In genomic region chr14:121654416-121654967, GRCm38 (mm10) we compare ENCODE assay signal across 17 mouse cellular contexts.
DNase-seq lines count a peak whose midpoint lies in the region; ATAC-seq and TF ChIP-seq lines count a peak whose summit lies in the region.
"Had no signal": no experiment of that assay in that cellular context is flagged by ENCODE, and none has a peak within 500 bp of the region (broad histone marks: within the 10 kb centered on the region; RNA-seq: fewer than 3 reads in every experiment).

No protein-coding gene starts in this region.

- no peak overlapping the region for H3K9ac ChIP-seq in intestine, embryonic 14.5 days (ENCODE audit: low read length)
- no peak overlapping the region for H3K9ac ChIP-seq in intestine, postnatal 0 days (ENCODE audit: low read depth, low read length)
- H3K9ac ChIP-seq in lung, embryonic 16.5 days (ENCODE audit: low read length), result no peak overlapping the region
- H3K9ac ChIP-seq in midbrain, postnatal 0 days (replicated peaks; ENCODE audit: low read length, poor library complexity, severe bottlenecking), result no peak overlapping the region
- H3K9ac ChIP-seq: hindbrain, embryonic 13.5 days; liver, embryonic 15.5 days had no signal

- no peak overlapping the region for H3K4me2 ChIP-seq in intestine, embryonic 14.5 days (ENCODE audit: low read length)
- H3K4me2 ChIP-seq in intestine, postnatal 0 days (replicated peaks; ENCODE audit: low read depth), result no peak overlapping the region
- H3K4me2 ChIP-seq in lung, embryonic 16.5 days (ENCODE audit: low read depth, low read length), result 0 out of 2 replicates have a peak overlapping the region, but pooled peaks have one; percentile 15
- no peak overlapping the region for H3K4me2 ChIP-seq in midbrain, postnatal 0 days (ENCODE audit: low read depth, low read length, poor library complexity, severe bottlenecking)
- H3K4me2 ChIP-seq: hindbrain, embryonic 13.5 days; liver, embryonic 15.5 days had no signal

- H3K4me1 ChIP-seq in intestine, embryonic 14.5 days (replicated peaks; ENCODE audit: control insufficient read depth, insufficient read depth, low read length), result peaks cover 10% of the 10 kb centered on the region
- H3K4me1 ChIP-seq in intestine, postnatal 0 days (replicated peaks; ENCODE audit: control insufficient read depth, insufficient read depth, low read length), result no peaks in the 10 kb centered on the region
- peaks cover 37% of the 10 kb centered on the region for H3K4me1 ChIP-seq in lung, embryonic 16.5 days (replicated peaks; ENCODE audit: control insufficient read depth, insufficient read depth, low read length)
- peaks cover 3% of the 10 kb centered on the region for H3K4me1 ChIP-seq in embryonic fibroblast, embryonic 13.5 days (ENCODE audit: control insufficient read depth, insufficient read depth, low read length)
- no peaks in the 10 kb centered on the region for H3K4me1 ChIP-seq in small intestine, adult 2 months (ENCODE audit: control insufficient read depth, insufficient read depth, insufficient read length, low read length)
- no peaks in the 10 kb centered on the region for H3K4me1 ChIP-seq in midbrain, postnatal 0 days (ENCODE audit: insufficient read depth, low read length)
- H3K4me1 ChIP-seq: hindbrain, embryonic 13.5 days; liver, embryonic 15.5 days had no signal

- peaks cover 57% of the 10 kb centered on the region for H3K36me3 ChIP-seq in intestine, embryonic 14.5 days (ENCODE audit: control insufficient read depth, insufficient read depth, low read length)
- peaks cover 24% of the 10 kb centered on the region for H3K36me3 ChIP-seq in intestine, postnatal 0 days (ENCODE audit: control insufficient read depth, insufficient read depth)
- peaks cover 6% of the 10 kb centered on the region; the same call in 1 of the 2 replicates for H3K36me3 ChIP-seq in lung, embryonic 16.5 days (ENCODE audit: control insufficient read depth, insufficient read depth, low read length)
- 0 out of 2 replicates have a peak, but pooled peaks cover 1% of the 10 kb centered on the region for H3K36me3 ChIP-seq in small intestine, adult 2 months (ENCODE audit: control insufficient read depth, insufficient read depth, low read length)
- H3K36me3 ChIP-seq in midbrain, postnatal 0 days (ENCODE audit: insufficient read depth, low read length), result peaks cover 45% of the 10 kb centered on the region
- H3K36me3 ChIP-seq: hindbrain, embryonic 13.5 days; liver, embryonic 15.5 days had no signal

- no peak for ATAC-seq in intestine, embryonic 14.5 days (replicated peaks; ENCODE audit: low FRiP score, low TSS enrichment, low read depth)
- ATAC-seq in intestine, postnatal 0 days, result no peak
- no peak; the same call in 1 of the 2 replicates for ATAC-seq in lung, embryonic 16.5 days (ENCODE audit: low read depth)
- ATAC-seq in midbrain, postnatal 0 days (ENCODE audit: low FRiP score), result no peak
- ATAC-seq: forebrain, embryonic 16.5 days; midbrain, embryonic 16.5 days had no signal

- no peak for TF ChIP-seq CTCF in intestine, postnatal 0 days (IDR thresholded peaks at IDR 0.05; ENCODE audit: low read depth)
- TF ChIP-seq CTCF in embryonic fibroblast, embryonic 13.5 days (IDR thresholded peaks at IDR 0.05; ENCODE audit: borderline replicate concordance, insufficient read depth, low read length), result no peak
- TF ChIP-seq CTCF in small intestine, adult 2 months (IDR thresholded peaks at IDR 0.05; ENCODE audit: extremely low read depth, insufficient read length, insufficient replicate concordance, low read depth, low read length), result no peak
- TF ChIP-seq CTCF in midbrain, postnatal 0 days (IDR thresholded peaks at IDR 0.05), result no peak

- H3K27ac ChIP-seq in intestine, embryonic 14.5 days (ENCODE audit: low read depth), result peak overlapping the region; percentile 71
- H3K27ac ChIP-seq in intestine, postnatal 0 days (ENCODE audit: low read depth, low read length), result no peak overlapping the region; the same call in 1 of the 2 replicates
- no peak overlapping the region for H3K27ac ChIP-seq in lung, embryonic 16.5 days (ENCODE audit: low read length)
- peak overlapping the region; percentile 58 for H3K27ac ChIP-seq in embryonic fibroblast, embryonic 13.5 days (ENCODE audit: insufficient read depth, low read length)
- peak overlapping the region; percentile 34; the same call in 1 of the 2 replicates for H3K27ac ChIP-seq in small intestine, adult 2 months (ENCODE audit: insufficient read depth, low read depth, low read length)
- H3K27ac ChIP-seq in midbrain, postnatal 0 days (ENCODE audit: low read depth, low read length), result no peak overlapping the region
- H3K27ac ChIP-seq: hindbrain, embryonic 13.5 days; layer of hippocampus, adult 2 months; left cerebral cortex, adult 2 months; liver, embryonic 15.5 days had no signal

- DNase-seq in intestine, embryonic 14.5 days (ENCODE audit: low spot score), result no peak
- no peak for DNase-seq in lung, postnatal 14 days
- no peak for DNase-seq in midbrain, postnatal 0 days (ENCODE audit: low spot score)
- DNase-seq: cerebellum, adult 9-11 months; heart, postnatal 10 days; kidney, adult 18-20 months; thymus, postnatal 36 days had no signal

- no peaks in the 10 kb centered on the region for H3K27me3 ChIP-seq in intestine, embryonic 14.5 days (replicated peaks; ENCODE audit: control insufficient read depth, insufficient read depth, low read length)
- H3K27me3 ChIP-seq in intestine, postnatal 0 days (replicated peaks; ENCODE audit: control insufficient read depth, insufficient read depth, low read length), result no peaks in the 10 kb centered on the region
- H3K27me3 ChIP-seq in lung, embryonic 16.5 days (ENCODE audit: control insufficient read depth, insufficient read depth, low read depth, low read length), result no peaks in the 10 kb centered on the region
- no peaks in the 10 kb centered on the region for H3K27me3 ChIP-seq in small intestine, adult 2 months (ENCODE audit: control insufficient read depth, insufficient read depth, low read length)
- no peaks in the 10 kb centered on the region for H3K27me3 ChIP-seq in midbrain, postnatal 0 days (ENCODE audit: insufficient read depth, low read length)
- H3K27me3 ChIP-seq: hindbrain, embryonic 13.5 days; liver, embryonic 15.5 days had no signal

- H3K4me3 ChIP-seq in intestine, embryonic 14.5 days (ENCODE audit: low read depth, low read length), result no peak overlapping the region
- no peak overlapping the region for H3K4me3 ChIP-seq in intestine, postnatal 0 days (ENCODE audit: low read depth, low read length)
- no peak overlapping the region for H3K4me3 ChIP-seq in lung, embryonic 16.5 days (ENCODE audit: low read length)
- H3K4me3 ChIP-seq in embryonic fibroblast, embryonic 13.5 days (ENCODE audit: insufficient read depth, low read length), result no peak overlapping the region
- no peak overlapping the region for H3K4me3 ChIP-seq in small intestine, adult 2 months (ENCODE audit: low read depth, low read length)
- no peak overlapping the region for H3K4me3 ChIP-seq in midbrain, postnatal 0 days (ENCODE audit: low read depth, low read length)
- H3K4me3 ChIP-seq: hindbrain, embryonic 13.5 days; layer of hippocampus, adult 2 months; left cerebral cortex, adult 2 months; liver, embryonic 15.5 days had no signal

- no peak for TF ChIP-seq POLR2A in embryonic fibroblast, embryonic 13.5 days (IDR thresholded peaks at IDR 0.05; ENCODE audit: low read depth, low read length)
- no peak for TF ChIP-seq POLR2A in small intestine, adult 2 months (IDR thresholded peaks at IDR 0.05; ENCODE audit: low read depth, low read length)

- no peaks in the 10 kb centered on the region for H3K9me3 ChIP-seq in intestine, embryonic 14.5 days (ENCODE audit: control insufficient read depth, low read length)
- H3K9me3 ChIP-seq in intestine, postnatal 0 days (ENCODE audit: control insufficient read depth), result no peaks in the 10 kb centered on the region
- no peaks in the 10 kb centered on the region for H3K9me3 ChIP-seq in lung, embryonic 16.5 days (ENCODE audit: control insufficient read depth, low read length)
- H3K9me3 ChIP-seq in midbrain, postnatal 0 days (ENCODE audit: low read length), result no peaks in the 10 kb centered on the region
- H3K9me3 ChIP-seq: hindbrain, embryonic 13.5 days; liver, embryonic 15.5 days had no signal

- 29% methylated on average over 7 of the region's 7 CpGs for WGBS in intestine, embryonic 14.5 days
- WGBS in intestine, postnatal 0 days, result 53% methylated on average over 7 of the region's 7 CpGs
- WGBS in lung, embryonic 16.5 days, result 30% methylated on average over 7 of the region's 7 CpGs
- 63% methylated on average over 7 of the region's 7 CpGs for WGBS in small intestine, adult 2 months
- 69% methylated on average over 7 of the region's 7 CpGs for WGBS in midbrain, postnatal 0 days

Comparison
In these comparisons a context has a peak if more than half of its experiments do, and no peak if none do; other contexts are left out.
1. H3K27ac ChIP-seq: peak in intestine, embryonic 14.5 days (single experiment), embryonic fibroblast, embryonic 13.5 days (single experiment) and small intestine, adult 2 months (single experiment); none in intestine, postnatal 0 days (single experiment), lung, embryonic 16.5 days (single experiment) and midbrain, postnatal 0 days (single experiment).